Mouse (Mus musculus): ENCODE results near the gene Fosl1.

GRCm38 (mm10) chr19:5448354-5449150 lies 1.2 kb downstream of the Fosl1 start:
- TF ChIP-seq EP300 (IDR thresholded peaks at IDR 0.05) (no peak), CTCF (IDR thresholded peaks at IDR 0.05) (no peak)

All from lung, postnatal 0 days (tissue).